Mouse (Mus musculus): ENCODE data around the gene Fchsd2. TPM values are rescaled to one million over a fixed set of nuclear protein-coding genes. Genes with fewer than 3 reads are reported as not detected.

The Fchsd2 gene
- polyA plus RNA-seq, 1 experiment from 2014 or later = 4.9 TPM

DNA sequence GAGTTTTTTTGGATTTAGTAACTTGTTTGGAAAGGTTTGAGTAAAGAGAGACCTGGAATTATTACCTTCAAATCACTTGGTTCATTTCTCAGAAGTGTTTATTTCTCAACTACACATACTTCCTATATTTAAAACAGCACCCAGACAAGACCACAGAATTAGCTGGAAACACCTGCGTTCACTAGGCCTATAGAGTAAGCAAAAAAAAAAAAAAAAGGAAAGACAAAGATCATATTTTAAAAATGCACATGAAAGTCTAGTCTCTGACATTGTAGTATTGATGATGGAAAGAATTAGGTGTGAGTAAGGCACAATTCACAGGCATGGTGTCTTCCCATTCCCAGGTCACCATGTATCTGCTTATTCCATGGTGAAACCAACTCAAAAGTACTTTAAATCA lies 118.2 kb downstream of the Fchsd2 start:
- Histone ChIP-seq H3K27me3 (no peaks in the 10 kb centered on the region), H3K4me2 (no peak overlapping the region), H3K4me1 (replicated peaks) (no peaks in the 10 kb centered on the region; the same call in 1 of the 2 replicates), H3K36me3 (replicated peaks) (no peaks in the 10 kb centered on the region), H3K9me3 (replicated peaks) (no peaks in the 10 kb centered on the region), H3K27ac (replicated peaks) (no peak overlapping the region), H3K4me3 (replicated peaks) (no peak overlapping the region), H3K9ac (no peak overlapping the region)
- WGBS (ENCODE audit: insufficient replicate concordance) = 56% methylated on average over 1 of the region's 1 CpGs
- ATAC-seq (ENCODE audit: insufficient read depth) = no peak

DNA sequence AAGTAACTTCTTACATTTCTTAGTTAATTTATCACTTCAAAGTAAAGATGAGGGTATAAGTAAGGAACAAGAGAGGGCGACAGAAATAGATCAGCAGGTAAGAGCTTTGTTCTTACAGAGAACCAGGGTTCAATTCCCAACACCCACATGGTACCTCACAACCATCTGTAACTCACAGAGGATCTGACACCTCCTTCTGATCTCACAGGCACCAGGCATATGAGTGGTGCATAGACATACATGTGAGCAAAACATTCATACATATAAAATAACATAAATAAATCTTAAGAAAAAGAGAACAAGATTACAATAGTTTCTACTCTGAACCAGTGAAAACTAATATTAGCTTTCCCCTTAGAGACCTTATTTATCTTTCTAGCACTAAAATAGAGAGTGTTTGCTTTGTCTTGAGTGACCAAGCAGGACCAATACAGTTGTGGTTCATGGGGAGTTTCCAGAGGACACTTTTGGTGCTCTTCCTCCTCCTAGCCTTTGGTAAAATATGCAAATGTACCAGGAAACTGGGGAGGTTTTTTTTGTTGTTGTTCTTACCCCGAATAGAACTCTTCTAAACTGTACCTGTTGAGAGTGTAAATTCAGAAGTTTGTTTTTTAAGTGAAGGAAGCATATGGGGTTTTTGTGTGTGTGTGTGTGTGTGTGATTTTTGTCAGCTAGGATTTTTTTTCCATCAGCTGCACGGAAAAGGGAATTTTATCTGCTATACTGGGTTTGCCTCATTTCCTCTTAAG lies 121.0 kb downstream of the Fchsd2 start:
- H3K4me2 ChIP-seq = no peak overlapping the region
- no peak overlapping the region for H3K4me3 ChIP-seq (replicated peaks)
- no peak overlapping the region for H3K9ac ChIP-seq
- whole genome bisulfite sequencing (ENCODE audit: insufficient replicate concordance) = 41% methylated on average over 3 of the region's 3 CpGs
- H3K27ac ChIP-seq (replicated peaks) = no peak overlapping the region
- ATAC-seq (ENCODE audit: insufficient read depth) = no peak
- H3K27me3 ChIP-seq = no peaks in the 10 kb centered on the region
- H3K9me3 ChIP-seq (replicated peaks) = no peaks in the 10 kb centered on the region
- no peaks in the 10 kb centered on the region for H3K36me3 ChIP-seq (replicated peaks)
- no peaks in the 10 kb centered on the region; the same call in 1 of the 2 replicates for H3K4me1 ChIP-seq (replicated peaks)

DNA sequence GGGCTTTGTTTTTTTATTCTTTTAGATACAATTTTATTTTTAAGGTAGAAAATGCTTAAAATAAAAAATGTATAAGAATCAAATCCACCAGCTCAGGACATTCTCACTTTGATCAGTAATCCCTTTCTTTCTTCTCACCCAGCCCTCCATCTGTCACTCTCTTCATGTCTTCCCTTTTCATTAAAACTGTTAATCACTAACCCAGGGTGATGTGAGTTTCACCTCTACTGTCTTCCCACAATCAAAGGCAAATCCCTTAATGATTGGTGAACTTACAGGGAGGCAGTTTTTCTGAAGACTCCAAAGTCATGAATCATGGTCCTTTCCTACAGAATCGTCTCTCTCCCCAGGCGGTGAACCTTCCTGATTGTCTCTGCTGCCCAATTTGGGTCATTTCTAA lies 124.1 kb downstream of the Fchsd2 start:
- no peak for ATAC-seq (ENCODE audit: insufficient read depth)
- WGBS (ENCODE audit: insufficient replicate concordance) = 78% methylated on average over 2 of the region's 2 CpGs

DNA sequence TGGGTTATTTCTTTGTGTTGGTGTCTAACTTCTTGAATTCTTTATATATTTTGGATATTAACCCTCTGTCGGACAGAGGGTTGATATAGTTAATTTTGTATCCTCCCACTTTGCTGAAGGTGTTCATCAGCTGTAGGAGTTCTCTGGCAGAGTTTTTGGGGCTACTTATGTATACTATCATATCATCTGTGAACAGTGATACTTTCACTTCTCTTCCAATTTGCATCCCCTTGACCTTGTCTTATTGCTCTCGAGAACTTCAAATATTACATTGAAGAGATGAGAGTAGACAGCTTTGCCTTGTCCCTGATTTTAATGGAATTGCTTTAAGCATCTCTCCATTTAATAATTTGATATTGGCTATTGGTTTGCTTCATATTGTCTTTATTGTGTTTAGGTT lies 130.8 kb downstream of the Fchsd2 start:
- WGBS (ENCODE audit: insufficient replicate concordance) = 73% methylated on average over 2 of the region's 2 CpGs
- no peaks in the 10 kb centered on the region for H3K36me3 ChIP-seq (replicated peaks)
- no peak overlapping the region for H3K4me2 ChIP-seq
- no peak overlapping the region for H3K4me3 ChIP-seq (replicated peaks)
- no peaks in the 10 kb centered on the region for H3K9me3 ChIP-seq (replicated peaks)
- H3K27ac ChIP-seq (replicated peaks) = no peak overlapping the region
- H3K4me1 ChIP-seq (replicated peaks) = no peaks in the 10 kb centered on the region
- no peak for ATAC-seq (ENCODE audit: insufficient read depth)
- no peaks in the 10 kb centered on the region for H3K27me3 ChIP-seq
- H3K9ac ChIP-seq = no peak overlapping the region

More for the DNA sequence above, 124.1 kb downstream of the Fchsd2 start:
- no peaks in the 10 kb centered on the region for H3K9me3 ChIP-seq (replicated peaks)
- H3K4me2 ChIP-seq = no peak overlapping the region
- no peak overlapping the region for H3K27ac ChIP-seq (replicated peaks)
- no peak overlapping the region for H3K4me3 ChIP-seq (replicated peaks)
- H3K27me3 ChIP-seq = no peaks in the 10 kb centered on the region
- no peak overlapping the region for H3K9ac ChIP-seq
- no peaks in the 10 kb centered on the region; the same call in 1 of the 2 replicates for H3K4me1 ChIP-seq (replicated peaks)
- no peaks in the 10 kb centered on the region for H3K36me3 ChIP-seq (replicated peaks)

DNA sequence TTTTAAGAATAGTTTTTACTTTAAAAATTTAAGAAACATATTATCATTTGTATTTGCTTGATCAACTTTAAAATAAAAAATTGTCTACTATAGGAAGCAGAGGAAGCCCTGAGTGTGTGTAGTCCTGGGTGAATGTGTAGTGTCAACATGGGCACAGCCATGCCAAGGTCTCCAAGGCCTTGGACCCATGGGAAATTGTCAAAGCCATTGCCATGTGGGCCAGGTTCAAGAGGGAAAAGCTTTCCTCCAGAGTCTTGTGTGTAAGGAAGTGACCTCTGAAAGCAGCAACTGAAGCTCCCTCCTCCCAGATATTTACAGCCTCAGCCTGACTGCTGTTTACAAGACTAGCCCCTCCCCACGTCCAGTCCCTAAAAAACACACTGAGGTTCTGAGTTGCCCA lies 136.7 kb downstream of the Fchsd2 start:
- 37% methylated on average over 1 of the region's 1 CpGs for WGBS (ENCODE audit: insufficient replicate concordance)
- H3K4me3 ChIP-seq (replicated peaks) = no peak overlapping the region
- no peak for ATAC-seq (ENCODE audit: insufficient read depth)
- H3K27me3 ChIP-seq = no peaks in the 10 kb centered on the region
- no peaks in the 10 kb centered on the region for H3K36me3 ChIP-seq (replicated peaks)
- H3K27ac ChIP-seq (replicated peaks) = no peak overlapping the region
- H3K4me1 ChIP-seq (replicated peaks) = peaks cover 6% of the 10 kb centered on the region; the same call in 1 of the 2 replicates
- no peak overlapping the region for H3K9ac ChIP-seq
- H3K9me3 ChIP-seq (replicated peaks) = no peaks in the 10 kb centered on the region
- H3K4me2 ChIP-seq = no peak overlapping the region

DNA sequence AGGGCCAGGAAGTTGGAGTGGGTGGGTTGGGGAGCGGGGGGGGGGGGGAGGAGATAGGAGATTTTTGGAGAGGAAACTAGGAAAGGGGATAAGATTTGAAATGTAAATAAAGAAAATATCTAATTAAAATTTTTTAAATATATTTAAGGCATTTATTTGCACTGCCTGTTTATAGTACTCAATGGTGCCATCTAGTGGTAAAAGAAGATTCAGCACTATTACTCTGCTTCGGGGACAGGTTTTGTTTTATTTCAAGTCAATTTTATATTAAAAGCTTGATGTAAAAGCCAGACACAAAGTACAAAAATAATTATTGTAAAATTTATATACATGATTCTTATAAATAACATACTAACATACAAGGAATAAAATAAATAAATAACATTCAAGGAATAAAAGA lies 138.8 kb downstream of the Fchsd2 start:
- H3K36me3 ChIP-seq (replicated peaks) = no peaks in the 10 kb centered on the region
- no peak overlapping the region for H3K9ac ChIP-seq
- peaks cover 6% of the 10 kb centered on the region; the same call in 1 of the 2 replicates for H3K4me1 ChIP-seq (replicated peaks)
- no peak for ATAC-seq (ENCODE audit: insufficient read depth)
- H3K27me3 ChIP-seq = no peaks in the 10 kb centered on the region
- WGBS (ENCODE audit: insufficient replicate concordance) = 22% methylated on average over 2 of the region's 2 CpGs
- no peak overlapping the region for H3K4me2 ChIP-seq
- no peak overlapping the region for H3K4me3 ChIP-seq (replicated peaks)
- H3K27ac ChIP-seq (replicated peaks) = no peak overlapping the region
- H3K9me3 ChIP-seq (replicated peaks) = no peaks in the 10 kb centered on the region

DNA sequence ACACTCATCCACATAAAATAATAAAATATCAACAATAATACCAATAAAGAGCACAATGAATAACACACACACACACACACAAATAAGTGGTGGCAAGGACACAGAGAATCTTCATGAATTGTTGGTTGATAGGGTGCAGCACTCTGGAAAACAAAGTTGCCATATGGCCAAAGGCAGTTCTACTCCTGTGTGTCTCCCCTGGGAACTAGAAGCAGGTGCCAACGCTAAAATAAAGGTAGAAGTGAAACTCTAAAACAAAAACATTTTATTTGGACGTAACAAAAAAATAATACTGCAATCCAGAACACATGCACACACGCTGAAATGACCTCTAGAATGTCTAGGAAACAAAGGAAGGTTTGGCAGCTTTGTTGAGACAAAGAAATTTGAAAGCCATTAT lies 140.1 kb downstream of the Fchsd2 start:
- WGBS (ENCODE audit: insufficient replicate concordance) = 68% methylated on average over 3 of the region's 3 CpGs
- Histone ChIP-seq H3K27me3 (no peaks in the 10 kb centered on the region), H3K4me3 (replicated peaks) (no peak overlapping the region), H3K27ac (replicated peaks) (no peak overlapping the region), H3K9ac (no peak overlapping the region), H3K4me2 (no peak overlapping the region), H3K36me3 (replicated peaks) (no peaks in the 10 kb centered on the region), H3K4me1 (replicated peaks) (peaks cover 6% of the 10 kb centered on the region; the same call in 1 of the 2 replicates), H3K9me3 (replicated peaks) (no peaks in the 10 kb centered on the region)
- no peak for ATAC-seq (ENCODE audit: insufficient read depth)

DNA sequence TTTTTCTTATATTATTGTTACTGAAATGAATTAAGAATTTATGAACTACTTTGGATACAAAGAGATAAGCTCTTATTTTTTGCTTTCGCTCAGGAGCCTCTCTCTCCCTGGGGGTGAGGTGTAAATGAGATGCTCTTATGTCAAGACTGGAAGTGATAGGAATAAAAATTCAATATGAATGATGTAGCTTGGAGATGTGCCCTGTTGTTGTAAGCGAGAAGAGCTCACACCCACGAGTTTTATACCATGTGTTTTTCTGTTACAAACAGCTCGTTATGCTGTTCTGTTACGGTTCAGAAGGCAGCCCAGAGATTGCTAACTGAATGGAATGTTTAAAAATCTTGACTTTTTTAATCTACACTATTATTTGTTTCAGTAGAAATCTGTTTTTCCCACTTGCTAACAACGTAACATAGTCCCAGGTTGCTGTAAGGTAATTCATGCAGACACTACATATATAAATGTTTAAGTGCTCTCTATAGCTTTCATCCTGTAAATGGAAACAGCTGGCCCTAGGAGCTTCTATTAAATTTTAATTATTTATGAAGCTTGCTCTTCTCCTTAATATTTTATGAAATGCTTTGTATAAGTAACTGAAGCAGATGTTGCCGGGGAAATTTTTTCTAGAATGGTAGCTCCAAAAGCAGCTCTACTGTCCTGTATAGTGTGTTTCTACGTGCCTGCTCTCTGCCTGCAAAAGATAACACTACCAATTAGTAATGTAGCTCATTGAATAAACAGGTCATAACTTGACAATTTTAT lies 144.2 kb downstream of the Fchsd2 start:
- H3K4me3 ChIP-seq (replicated peaks) = no peak overlapping the region
- no peak overlapping the region for H3K27ac ChIP-seq (replicated peaks)
- no peaks in the 10 kb centered on the region for H3K9me3 ChIP-seq (replicated peaks)
- no peaks in the 10 kb centered on the region for H3K27me3 ChIP-seq
- ATAC-seq (ENCODE audit: insufficient read depth) = no peak
- H3K4me2 ChIP-seq = no peak overlapping the region
- no peaks in the 10 kb centered on the region for H3K4me1 ChIP-seq (replicated peaks)
- no peak overlapping the region for H3K9ac ChIP-seq
- 68% methylated on average over 8 of the region's 8 CpGs for WGBS (ENCODE audit: insufficient replicate concordance)
- H3K36me3 ChIP-seq (replicated peaks) = no peaks in the 10 kb centered on the region

DNA sequence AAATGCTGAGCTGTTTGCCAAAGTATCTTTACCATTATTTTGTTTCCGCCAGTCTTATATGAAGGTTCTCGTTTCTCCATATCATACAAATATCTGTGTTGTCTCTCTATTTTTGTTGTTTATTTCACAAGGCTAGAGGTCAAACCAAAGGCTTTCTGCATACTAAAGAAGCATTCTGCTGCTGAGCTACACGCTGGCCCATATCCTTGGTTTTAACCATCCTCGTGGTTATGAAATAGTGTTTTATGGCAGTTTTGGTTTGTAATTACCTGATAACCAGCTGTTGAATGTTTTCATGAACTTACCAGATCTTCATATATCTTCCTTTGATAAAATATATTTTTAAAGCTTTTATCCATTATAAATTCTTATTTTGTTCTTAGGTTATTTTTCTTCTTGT lies 156.1 kb downstream of the Fchsd2 start:
- no peak overlapping the region for H3K9ac ChIP-seq
- no peaks in the 10 kb centered on the region for H3K27me3 ChIP-seq
- 69% methylated on average over 4 of the region's 4 CpGs for WGBS (ENCODE audit: insufficient replicate concordance)
- H3K4me3 ChIP-seq (replicated peaks) = no peak overlapping the region
- H3K27ac ChIP-seq (replicated peaks) = no peak overlapping the region
- no peaks in the 10 kb centered on the region for H3K4me1 ChIP-seq (replicated peaks)
- no peak for ATAC-seq (ENCODE audit: insufficient read depth)
- H3K36me3 ChIP-seq (replicated peaks) = 0 out of 2 replicates have a peak, but pooled peaks cover 6% of the 10 kb centered on the region
- no peak overlapping the region for H3K4me2 ChIP-seq
- H3K9me3 ChIP-seq (replicated peaks) = no peaks in the 10 kb centered on the region

DNA sequence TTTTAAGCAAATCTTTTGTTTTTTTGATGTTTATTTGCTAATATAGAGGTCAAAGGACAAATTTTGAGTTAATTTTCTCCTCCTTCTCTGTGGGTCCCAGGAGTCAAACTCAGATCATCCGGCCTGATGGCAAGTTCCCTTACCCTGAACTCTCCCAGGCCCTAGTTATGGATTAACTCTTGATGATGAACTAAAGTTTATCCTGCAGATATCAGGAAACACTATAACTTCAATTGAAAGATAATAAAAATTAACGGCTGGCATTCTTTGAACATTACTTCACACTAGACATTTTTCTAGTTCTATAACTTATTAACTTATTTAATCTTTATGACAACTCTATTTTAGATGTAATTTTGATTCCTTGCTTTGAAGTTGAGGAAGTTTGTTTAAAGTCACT lies 156.5 kb downstream of the Fchsd2 start:
- 75% methylated on average over 2 of the region's 2 CpGs for WGBS (ENCODE audit: insufficient replicate concordance)
- no peak overlapping the region for H3K27ac ChIP-seq (replicated peaks)
- no peak for ATAC-seq (ENCODE audit: insufficient read depth)
- no peaks in the 10 kb centered on the region for H3K4me1 ChIP-seq (replicated peaks)
- no peaks in the 10 kb centered on the region for H3K27me3 ChIP-seq
- H3K9me3 ChIP-seq (replicated peaks) = no peaks in the 10 kb centered on the region
- H3K36me3 ChIP-seq (replicated peaks) = 0 out of 2 replicates have a peak, but pooled peaks cover 6% of the 10 kb centered on the region
- H3K4me2 ChIP-seq = no peak overlapping the region
- no peak overlapping the region for H3K4me3 ChIP-seq (replicated peaks)
- H3K9ac ChIP-seq = no peak overlapping the region

DNA sequence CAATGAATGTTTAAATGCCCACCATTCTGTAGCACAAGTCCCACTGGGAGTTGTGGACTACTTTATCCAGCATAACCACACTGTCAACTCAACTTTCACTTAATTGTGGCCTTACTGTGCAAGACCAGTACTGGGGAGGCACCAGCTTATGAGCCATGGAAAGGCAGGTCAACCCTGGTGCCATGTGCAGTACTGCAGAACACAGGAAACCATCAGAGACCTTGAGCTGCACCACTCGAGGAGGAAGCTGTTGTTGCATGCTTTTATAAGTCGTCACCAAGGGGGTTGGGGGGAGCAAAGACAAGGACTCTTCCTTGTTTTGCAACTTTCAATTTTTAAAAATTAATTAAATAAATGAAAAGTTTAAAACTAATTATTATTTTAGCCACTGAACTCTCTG lies 160.4 kb downstream of the Fchsd2 start:
- no peaks in the 10 kb centered on the region for H3K27me3 ChIP-seq

More for the DNA sequence above, 160.4 kb downstream of the Fchsd2 start:
- 29% methylated on average over 2 of the region's 2 CpGs for WGBS (ENCODE audit: insufficient replicate concordance)
- H3K27ac ChIP-seq (replicated peaks) = no peak overlapping the region
- H3K4me2 ChIP-seq = no peak overlapping the region
- no peak for ATAC-seq (ENCODE audit: insufficient read depth)
- 0 out of 2 replicates have a peak, but pooled peaks cover 9% of the 10 kb centered on the region for H3K36me3 ChIP-seq (replicated peaks)
- H3K9me3 ChIP-seq (replicated peaks) = no peaks in the 10 kb centered on the region
- no peak overlapping the region for H3K9ac ChIP-seq
- H3K4me3 ChIP-seq (replicated peaks) = no peak overlapping the region
- no peaks in the 10 kb centered on the region for H3K4me1 ChIP-seq (replicated peaks)
